Comparison of ENCODE assay signal across 17 mouse cellular contexts in the genomic region with DNA sequence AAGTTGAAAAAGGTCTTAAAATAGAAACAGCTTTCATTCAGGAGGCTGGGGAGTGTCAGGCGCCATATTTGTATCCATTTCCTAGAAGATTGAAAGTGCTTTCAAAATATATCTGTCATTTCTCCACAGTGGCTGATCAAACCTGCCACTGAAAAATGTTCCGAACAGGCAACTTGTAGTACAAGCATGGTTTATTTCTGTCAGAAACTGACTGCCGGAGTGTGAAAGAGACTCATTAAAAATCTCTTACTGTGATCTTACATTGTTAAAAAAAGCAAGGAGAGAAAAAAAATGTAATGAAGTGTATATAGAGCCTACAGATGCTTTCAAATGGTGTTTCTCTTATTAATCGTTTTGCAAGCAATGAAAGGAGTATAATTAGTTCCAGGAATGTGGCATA.
"Had no signal": no experiment of that assay in that cellular context is flagged by ENCODE, and none has a peak within 500 bp of the region (broad histone marks: within the 10 kb centered on the region; RNA-seq: fewer than 3 reads in every experiment).

No protein-coding gene starts in this region.

- H3K27ac ChIP-seq: midbrain, embryonic 10.5 days; midbrain, embryonic 12.5 days; neural tube, embryonic 13.5 days; neural tube, embryonic 15.5 days had no signal

- H3K27me3 ChIP-seq: midbrain, embryonic 12.5 days; neural tube, embryonic 13.5 days; neural tube, embryonic 15.5 days had no signal

- H3K9ac ChIP-seq: lung, embryonic 14.5 days; midbrain, embryonic 12.5 days; neural tube, embryonic 13.5 days; neural tube, embryonic 15.5 days had no signal

- H3K4me2 ChIP-seq: lung, embryonic 14.5 days; midbrain, embryonic 12.5 days; neural tube, embryonic 13.5 days; neural tube, embryonic 15.5 days had no signal

- DNase-seq: lung, adult 18-20 months; lung, embryonic 14.5 days; lung, postnatal 10 days; lung, postnatal 4 days; midbrain, embryonic 14.5 days; retina, postnatal 1 day; right cerebral cortex, postnatal 14 days; right cerebral cortex, postnatal 4 days; spleen, adult 18-20 months; thymus, postnatal 25 days; thymus, postnatal 4 days had no signal

- H3K9me3 ChIP-seq: midbrain, embryonic 10.5 days; midbrain, embryonic 12.5 days; neural tube, embryonic 13.5 days; neural tube, embryonic 15.5 days had no signal

- ATAC-seq: midbrain, embryonic 16.5 days had no signal

- H3K4me3 ChIP-seq: midbrain, embryonic 10.5 days; midbrain, embryonic 12.5 days; myocyte; neural tube, embryonic 13.5 days; neural tube, embryonic 15.5 days had no signal
